8 mouse cellular contexts compared by ENCODE assay signal in genomic region chr11:16257011-16257410, GRCm38 (mm10). TPM values are rescaled to one million over a fixed set of nuclear protein-coding genes. Genes with fewer than 3 reads are reported as not detected.
DNase-seq lines count a peak whose midpoint lies in the region; ATAC-seq lines count a peak whose summit lies in the region.

No protein-coding gene starts in this region.

- H3K9ac ChIP-seq in kidney, embryonic 16.5 days (replicated peaks; ENCODE audit: low read length), result peak overlapping the region; percentile 44; the same call in 1 of the 2 replicates
- H3K9ac ChIP-seq in embryonic facial prominence, embryonic 11.5 days (replicated peaks; ENCODE audit: low read length), result peak overlapping the region; percentile 14; the same call in 1 of the 2 replicates
- peak overlapping the region; percentile 60 for H3K9ac ChIP-seq in midbrain, embryonic 11.5 days (ENCODE audit: low read length)

- WGBS in kidney, embryonic 16.5 days, result 31% methylated on average over 7 of the region's 7 CpGs
- WGBS in embryonic facial prominence, embryonic 11.5 days, result 33% methylated on average over 7 of the region's 7 CpGs
- WGBS in hindbrain, embryonic 10.5 days, result 31% methylated on average over 7 of the region's 7 CpGs
- 22% methylated on average over 7 of the region's 7 CpGs for WGBS in midbrain, embryonic 11.5 days

- ATAC-seq in kidney, embryonic 16.5 days (ENCODE audit: low FRiP score, low TSS enrichment), result no peak
- no peak for ATAC-seq in embryonic facial prominence, embryonic 11.5 days (replicated peaks; ENCODE audit: insufficient number of reproducible peaks, low FRiP score, low TSS enrichment, low read depth)
- no peak for ATAC-seq in midbrain, embryonic 11.5 days (ENCODE audit: low FRiP score)

- no peak for DNase-seq in kidney, postnatal 10 days
- no peak for DNase-seq in embryonic facial prominence, embryonic 11.5 days (ENCODE audit: low spot score)
- DNase-seq in hindbrain, embryonic 10.5 days (ENCODE audit: low spot score), result no peak
- no peak for DNase-seq in midbrain, embryonic 11.5 days (ENCODE audit: low spot score, missing footprints)
- no peak for DNase-seq in spleen, adult 12 weeks (ENCODE audit: low spot score)
- no peak for DNase-seq in cerebellum, adult 9-11 months
- DNase-seq in thymus, adult 18-20 months, result no peak

- no peaks in the 10 kb centered on the region for H3K36me3 ChIP-seq in kidney, embryonic 16.5 days (ENCODE audit: insufficient read depth, low read length)
- no peaks in the 10 kb centered on the region for H3K36me3 ChIP-seq in embryonic facial prominence, embryonic 11.5 days (replicated peaks; ENCODE audit: control insufficient read depth, insufficient read depth, low read depth, low read length)
- no peaks in the 10 kb centered on the region for H3K36me3 ChIP-seq in hindbrain, embryonic 10.5 days
- no peaks in the 10 kb centered on the region for H3K36me3 ChIP-seq in midbrain, embryonic 11.5 days (ENCODE audit: control insufficient read depth, insufficient read depth, low read length)

- H3K4me2 ChIP-seq in kidney, embryonic 16.5 days (replicated peaks; ENCODE audit: low read depth, low read length), result peak overlapping the region; percentile 90
- peak overlapping the region; percentile 86 for H3K4me2 ChIP-seq in embryonic facial prominence, embryonic 11.5 days (ENCODE audit: low read depth, low read length)
- H3K4me2 ChIP-seq in midbrain, embryonic 11.5 days, result peak overlapping the region; percentile 91

- no peaks in the 10 kb centered on the region for H3K9me3 ChIP-seq in kidney, embryonic 16.5 days (ENCODE audit: low read length)
- no peaks in the 10 kb centered on the region for H3K9me3 ChIP-seq in embryonic facial prominence, embryonic 11.5 days (replicated peaks; ENCODE audit: control insufficient read depth, low read length)
- no peaks in the 10 kb centered on the region for H3K9me3 ChIP-seq in hindbrain, embryonic 10.5 days
- no peaks in the 10 kb centered on the region for H3K9me3 ChIP-seq in midbrain, embryonic 11.5 days (ENCODE audit: control insufficient read depth, low read length)

- H3K27ac ChIP-seq in kidney, embryonic 16.5 days (ENCODE audit: low read length), result no peak overlapping the region
- no peak overlapping the region for H3K27ac ChIP-seq in embryonic facial prominence, embryonic 11.5 days (replicated peaks; ENCODE audit: low read depth, low read length)
- H3K27ac ChIP-seq in hindbrain, embryonic 10.5 days, result peak overlapping the region; percentile 64
- H3K27ac ChIP-seq in midbrain, embryonic 11.5 days (ENCODE audit: low read depth, low read length), result no peak overlapping the region

- peak overlapping the region; percentile 56 for H3K4me3 ChIP-seq in kidney, embryonic 16.5 days (ENCODE audit: low read length)
- peak overlapping the region; percentile 49 for H3K4me3 ChIP-seq in embryonic facial prominence, embryonic 11.5 days (ENCODE audit: low read depth, low read length)
- H3K4me3 ChIP-seq in hindbrain, embryonic 10.5 days, result peak overlapping the region; percentile 68
- H3K4me3 ChIP-seq in midbrain, embryonic 11.5 days (ENCODE audit: low read depth, low read length), result peak overlapping the region; percentile 59

- H3K27me3 ChIP-seq in kidney, embryonic 16.5 days (ENCODE audit: insufficient read depth, low read length), result peaks cover 47% of the 10 kb centered on the region
- peaks cover 28% of the 10 kb centered on the region for H3K27me3 ChIP-seq in embryonic facial prominence, embryonic 11.5 days (ENCODE audit: control insufficient read depth, insufficient read depth, low read length)
- peaks cover 48% of the 10 kb centered on the region for H3K27me3 ChIP-seq in hindbrain, embryonic 10.5 days (ENCODE audit: insufficient read depth, poor library complexity, severe bottlenecking)
- H3K27me3 ChIP-seq in midbrain, embryonic 11.5 days (ENCODE audit: control insufficient read depth, insufficient read depth, low read length), result peaks cover 28% of the 10 kb centered on the region

- peaks cover 13% of the 10 kb centered on the region; the same call in 1 of the 2 replicates for H3K4me1 ChIP-seq in kidney, embryonic 16.5 days (ENCODE audit: insufficient read depth, low read length)
- no peaks in the 10 kb centered on the region for H3K4me1 ChIP-seq in embryonic facial prominence, embryonic 11.5 days (ENCODE audit: control insufficient read depth, insufficient read depth, low read length)
- H3K4me1 ChIP-seq in hindbrain, embryonic 10.5 days (replicated peaks), result peaks cover 21% of the 10 kb centered on the region; the same call in 1 of the 2 replicates
- H3K4me1 ChIP-seq in midbrain, embryonic 11.5 days (ENCODE audit: control insufficient read depth, insufficient read depth, low read length), result peaks cover 3% of the 10 kb centered on the region; the same call in 1 of the 2 replicates

RNA-seq across cellular contexts. Expression of gene Vstm2a, which starts 0.5 kb away (rescaled TPM):
- 0.32 and 0.56 TPM in 2 replicates for polyA plus RNA-seq in kidney, embryonic 16.5 days (2015; fragmentation: Nextera tagmentation; extraction: Ambion mirVana)
- 2.3 and 3.2 TPM in 2 replicates for polyA plus RNA-seq in embryonic facial prominence, embryonic 11.5 days (2014; fragmentation: Nextera tagmentation; extraction: Ambion mirVana)
- polyA plus RNA-seq in hindbrain, embryonic 10.5 days (2016; fragmentation: Nextera tagmentation; extraction: Ambion mirVana), result 0.62 and 2.3 TPM in 2 replicates
- 5.0 and 5.7 TPM in 2 replicates for polyA plus RNA-seq in midbrain, embryonic 11.5 days (2014; fragmentation: Nextera tagmentation; extraction: Ambion mirVana)
